In the genomic region with DNA sequence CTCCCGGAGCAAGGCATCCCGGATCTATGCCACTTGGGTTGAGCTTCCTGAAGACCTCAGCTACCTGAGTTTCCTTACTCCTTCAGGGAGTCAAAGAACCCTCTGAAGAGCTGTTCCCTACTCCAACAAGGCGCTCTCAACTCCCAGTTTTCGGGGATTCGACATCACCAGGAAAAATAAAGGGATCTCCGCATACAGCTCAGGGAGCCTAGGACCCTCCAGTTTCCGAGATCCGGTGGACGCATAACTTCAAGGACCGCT, we compare ENCODE assay signal across 8 mouse cellular contexts. TPM values are rescaled to one million over a fixed set of nuclear protein-coding genes. Genes with fewer than 3 reads are reported as not detected.
A peak's percentile ranks its signal among the peaks of the same experiment; 100 is the strongest.
DNase-seq lines count a peak whose midpoint lies in the region; ATAC-seq and TF ChIP-seq lines count a peak whose summit lies in the region.

No protein-coding gene starts in this region.

- H3K4me1 ChIP-seq in erythroblast, embryonic 14.5 days (ENCODE audit: control insufficient read depth): peaks cover 45% of the 10 kb centered on the region
- peaks cover 22% of the 10 kb centered on the region in 2 experiments for H3K4me1 ChIP-seq in liver, embryonic 14.5 days (replicated peaks; ENCODE audit: control insufficient read depth in 2 of 2, insufficient read depth in 2 of 2, low read length in 1 of 2)

- DNase-seq in thymus, postnatal 0 days (ENCODE audit: low spot score): peak; percentile 46
- no peak for DNase-seq in thymus, postnatal 36 days
- no peak for DNase-seq in liver, embryonic 14.5 days (ENCODE audit: low read depth in 3 of 3, low spot score in 3 of 3)
- no peak for DNase-seq in urinary bladder, adult 2 months (ENCODE audit: low spot score)
- DNase-seq in layer of hippocampus, adult 8-10 months (ENCODE audit: low spot score in 2 of 2): no peak
- no peak for DNase-seq in spleen, postnatal 4 days (ENCODE audit: low spot score in 2 of 2)

- no peak for TF ChIP-seq CTCF in liver, embryonic 14.5 days (IDR thresholded peaks at IDR 0.05; ENCODE audit: low read depth)

- no peak for TF ChIP-seq EP300 in liver, embryonic 14.5 days (IDR thresholded peaks at IDR 0.05; ENCODE audit: low read depth)

- H3K9ac ChIP-seq in liver, embryonic 14.5 days (replicated peaks): peak overlapping the region; percentile 98

- H3K4me3 ChIP-seq in erythroblast, embryonic 14.5 days (replicated peaks): peak overlapping the region; percentile 90
- peak overlapping the region; percentile 87 to 98 for H3K4me3 ChIP-seq in liver, embryonic 14.5 days (ENCODE audit: insufficient read depth in 1 of 2, low read depth in 2 of 2, low read length in 2 of 2)

- peaks cover 48% of the 10 kb centered on the region for H3K36me3 ChIP-seq in erythroblast, embryonic 14.5 days (ENCODE audit: control insufficient read depth)
- peaks cover 29% of the 10 kb centered on the region for H3K36me3 ChIP-seq in liver, embryonic 14.5 days (replicated peaks; ENCODE audit: control insufficient read depth, insufficient read depth, low read depth)

- no peaks in the 10 kb centered on the region for H3K27me3 ChIP-seq in erythroblast, embryonic 14.5 days (ENCODE audit: control insufficient read depth)
- H3K27me3 ChIP-seq in liver, embryonic 14.5 days (ENCODE audit: control insufficient read depth, insufficient read depth, low read length): no peaks in the 10 kb centered on the region

- no peak for ATAC-seq in erythroblast, adult 5-6 weeks (replicated peaks; ENCODE audit: low FRiP score, poor library complexity, severe bottlenecking)
- ATAC-seq in liver, embryonic 14.5 days (ENCODE audit: insufficient read depth): no peak

- under 1% methylated on average over 10 of the region's 10 CpGs for WGBS in liver, embryonic 14.5 days (ENCODE audit: insufficient replicate concordance)

- peak overlapping the region; percentile 86 for H3K4me2 ChIP-seq in liver, embryonic 14.5 days (ENCODE audit: low read depth)

- peak overlapping the region; percentile 94 for H3K27ac ChIP-seq in liver, embryonic 14.5 days

- H3K9me3 ChIP-seq in erythroblast, embryonic 14.5 days (ENCODE audit: control insufficient read depth, low read length): peaks cover 5% of the 10 kb centered on the region; the same call in 1 of the 2 replicates
- no peaks in the 10 kb centered on the region for H3K9me3 ChIP-seq in liver, embryonic 14.5 days (ENCODE audit: control insufficient read depth, low read length)

RNA-seq across cellular contexts. Expression of gene Slc1a5, which starts 0.3 kb away (rescaled TPM):
- polyA plus RNA-seq in erythroblast, embryonic 14.5 days (2012): 24.9 and 33.8 TPM in 2 replicates
- 655 and 701 TPM in 2 replicates for total RNA-seq in erythroblast, adult 5-6 weeks (2015; ENCODE audit: low replicate concordance)
- total RNA-seq in erythroblast, adult 5-6 weeks (2017; ENCODE audit: low replicate concordance): 713 and 810 TPM in 2 replicates
- 77.9 and 80.3 TPM in 2 replicates for polyA plus RNA-seq in thymus, postnatal 0 days (2015; fragmentation: Nextera tagmentation; extraction: Ambion mirVana)
- 157 and 160 TPM in 2 replicates for polyA plus RNA-seq in liver, embryonic 14.5 days (2012; rRNA removed)
- polyA plus RNA-seq in liver, embryonic 14.5 days (2014; fragmentation: Nextera tagmentation; extraction: Ambion mirVana): 61.7 and 67.3 TPM in 2 replicates
- 213 and 249 TPM in 2 replicates for polyA plus RNA-seq in urinary bladder, adult 2 months (2012; rRNA removed)
- 10 to 100 TPM in 1 of 4 experiments, 1 to 10 TPM in 3; 2.5 to 11.0 (median 5.5) TPM for total RNA-seq in layer of hippocampus, adult 8-10 months (2022)

RNA-seq across cellular contexts. Expression of gene Strn4, which starts 34.2 kb away (rescaled TPM):
- polyA plus RNA-seq in erythroblast, embryonic 14.5 days (2012): 11.1 and 11.3 TPM in 2 replicates
- total RNA-seq in erythroblast, adult 5-6 weeks (2015; ENCODE audit: low replicate concordance): 21.5 and 22.4 TPM in 2 replicates
- 34.3 and 69.7 TPM in 2 replicates for total RNA-seq in erythroblast, adult 5-6 weeks (2017; ENCODE audit: low replicate concordance)
- 57.1 and 60.9 TPM in 2 replicates for polyA plus RNA-seq in thymus, postnatal 0 days (2015; fragmentation: Nextera tagmentation; extraction: Ambion mirVana)
- polyA plus RNA-seq in liver, embryonic 14.5 days (2012; rRNA removed): 41.3 and 43.0 TPM in 2 replicates
- polyA plus RNA-seq in liver, embryonic 14.5 days (2014; fragmentation: Nextera tagmentation; extraction: Ambion mirVana): 27.2 and 32.2 TPM in 2 replicates
- polyA plus RNA-seq in urinary bladder, adult 2 months (2012; rRNA removed): 78.6 and 101 TPM in 2 replicates
- 100 to 1,000 TPM; 261 to 298 (median 279) TPM for total RNA-seq in layer of hippocampus, adult 8-10 months (2022)

RNA-seq across cellular contexts. Expression of gene Fkrp, which starts 35.0 kb away (rescaled TPM):
- polyA plus RNA-seq in erythroblast, embryonic 14.5 days (2012): 1.2 and 1.5 TPM in 2 replicates
- total RNA-seq in erythroblast, adult 5-6 weeks (2015; ENCODE audit: low replicate concordance): 2.5 and 4.2 TPM in 2 replicates
- total RNA-seq in erythroblast, adult 5-6 weeks (2017; ENCODE audit: low replicate concordance): 3.1 and 8.0 TPM in 2 replicates
- 17.1 and 18.8 TPM in 2 replicates for polyA plus RNA-seq in thymus, postnatal 0 days (2015; fragmentation: Nextera tagmentation; extraction: Ambion mirVana)
- 5.6 and 6.6 TPM in 2 replicates for polyA plus RNA-seq in liver, embryonic 14.5 days (2012; rRNA removed)
- 7.2 and 8.9 TPM in 2 replicates for polyA plus RNA-seq in liver, embryonic 14.5 days (2014; fragmentation: Nextera tagmentation; extraction: Ambion mirVana)
- 17.2 and 21.3 TPM in 2 replicates for polyA plus RNA-seq in urinary bladder, adult 2 months (2012; rRNA removed)
- total RNA-seq in layer of hippocampus, adult 8-10 months (2022): 10 to 100 TPM; 45.2 to 50.7 (median 45.8) TPM

RNA-seq across cellular contexts. Expression of gene Ap2s1, which starts 43.3 kb away (rescaled TPM):
- polyA plus RNA-seq in erythroblast, embryonic 14.5 days (2012): 136 and 162 TPM in 2 replicates
- total RNA-seq in erythroblast, adult 5-6 weeks (2015; ENCODE audit: low replicate concordance): 46.5 and 57.5 TPM in 2 replicates
- total RNA-seq in erythroblast, adult 5-6 weeks (2017; ENCODE audit: low replicate concordance): 19.8 and 25.9 TPM in 2 replicates
- polyA plus RNA-seq in thymus, postnatal 0 days (2015; fragmentation: Nextera tagmentation; extraction: Ambion mirVana): 326 and 329 TPM in 2 replicates
- 165 and 175 TPM in 2 replicates for polyA plus RNA-seq in liver, embryonic 14.5 days (2012; rRNA removed)
- polyA plus RNA-seq in liver, embryonic 14.5 days (2014; fragmentation: Nextera tagmentation; extraction: Ambion mirVana): 176 and 198 TPM in 2 replicates
- polyA plus RNA-seq in urinary bladder, adult 2 months (2012; rRNA removed): 190 and 236 TPM in 2 replicates
- total RNA-seq in layer of hippocampus, adult 8-10 months (2022): 100 to 1,000 TPM; 243 to 255 (median 246) TPM

RNA-seq across cellular contexts. Expression of gene Ceacam9, which starts 59.8 kb away (rescaled TPM):
- polyA plus RNA-seq in erythroblast, embryonic 14.5 days (2012): not detected in 2 replicates
- total RNA-seq in erythroblast, adult 5-6 weeks (2015; ENCODE audit: low replicate concordance): not detected in 2 replicates
- total RNA-seq in erythroblast, adult 5-6 weeks (2017; ENCODE audit: low replicate concordance): not detected in 2 replicates
- 0.23 and 0.44 TPM in 2 replicates for polyA plus RNA-seq in thymus, postnatal 0 days (2015; fragmentation: Nextera tagmentation; extraction: Ambion mirVana)
- not detected in 2 replicates for polyA plus RNA-seq in liver, embryonic 14.5 days (2012; rRNA removed)
- not detected in 2 replicates for polyA plus RNA-seq in liver, embryonic 14.5 days (2014; fragmentation: Nextera tagmentation; extraction: Ambion mirVana)
- not detected in 2 replicates for polyA plus RNA-seq in urinary bladder, adult 2 months (2012; rRNA removed)
- total RNA-seq in layer of hippocampus, adult 8-10 months (2022): not detected
